Mouse (Mus musculus): ENCODE results near the gene Mettl18. TPM values are rescaled to one million over a fixed set of nuclear protein-coding genes. Genes with fewer than 3 reads are reported as not detected.
A peak's percentile ranks its signal among the peaks of the same experiment; 100 is the strongest.

Gene Mettl18
- 11.1 and 12.4 TPM in 2 replicates for polyA plus RNA-seq (2014; fragmentation: Nextera tagmentation; extraction: Ambion mirVana)

DNA sequence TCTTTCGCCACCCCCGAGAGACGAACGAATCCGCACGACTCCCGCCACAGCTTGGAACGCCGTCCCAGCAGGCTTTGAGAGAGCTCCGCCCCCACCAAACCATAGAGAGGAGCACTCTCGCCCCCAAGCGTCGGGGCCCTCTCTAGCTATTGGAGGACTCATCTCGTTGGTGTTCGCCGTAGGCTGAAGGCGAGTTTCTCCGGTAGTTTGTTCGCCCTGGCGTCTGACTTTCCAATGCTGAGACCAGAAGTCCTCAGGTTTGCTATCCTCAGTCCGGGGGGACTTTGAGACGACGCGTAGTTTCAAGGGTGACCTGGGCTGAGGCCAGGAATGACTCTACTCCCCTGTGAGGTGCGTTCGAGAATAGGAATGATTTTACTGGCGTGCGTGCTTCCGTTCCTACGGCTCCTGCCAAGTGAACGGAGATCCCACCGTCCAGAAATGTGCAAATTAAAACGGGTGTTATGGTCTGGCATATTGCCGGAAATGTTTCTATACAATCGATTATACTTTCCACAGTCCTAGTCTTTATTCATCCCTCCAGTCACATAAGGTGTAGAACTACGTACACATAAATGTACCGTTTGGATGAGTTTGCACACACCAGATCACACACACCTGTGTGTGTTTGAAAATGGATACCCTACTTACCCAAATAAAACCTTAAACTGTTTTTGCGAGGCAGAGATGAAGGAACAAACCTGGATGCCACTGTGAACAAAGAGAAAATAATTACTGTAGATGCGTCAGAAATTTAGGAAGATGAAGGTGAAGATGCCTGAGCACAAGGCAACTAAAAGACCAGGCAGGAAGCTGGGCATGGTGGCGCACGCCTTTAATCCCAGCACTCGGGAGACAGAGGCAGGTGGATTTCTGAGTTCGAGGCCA lies at the start of gene Mettl18, which contains the start of gene BC055324:
TSS of gene Mettl18 (plus strand) at position 169 of the 888 bp plus-strand sequence.
TSS of gene BC055324 (minus strand) at position 76 of the 888 bp plus-strand sequence.
- Histone ChIP-seq H3K4me3 (ENCODE audit: low read depth, low read length) (peak within 1 kb of the TSS; percentile 54), H3K27ac (replicated peaks; ENCODE audit: low read depth, low read length) (no peak within 1 kb of the TSS), H3K27me3 (ENCODE audit: control insufficient read depth, insufficient read depth, low read length) (no peaks in the 10 kb centered on the region), H3K9ac (replicated peaks; ENCODE audit: low read length) (peak within 1 kb of the TSS; percentile 66), H3K4me1 (ENCODE audit: control insufficient read depth, insufficient read depth, low read length) (no peaks in the 10 kb centered on the region), H3K4me2 (ENCODE audit: low read depth, low read length) (peak within 1 kb of the TSS; percentile 66), H3K36me3 (replicated peaks; ENCODE audit: control insufficient read depth, insufficient read depth, low read depth, low read length) (no peaks in the 10 kb centered on the region), H3K9me3 (replicated peaks; ENCODE audit: control insufficient read depth, low read length) (no peaks in the 10 kb centered on the region)
- 3% methylated on average over 43 of the region's 43 CpGs for WGBS
- ATAC-seq (replicated peaks; ENCODE audit: insufficient number of reproducible peaks, low FRiP score, low TSS enrichment, low read depth): peak; percentile 95
- peak; percentile 95 for DNase-seq (ENCODE audit: low spot score)

- Histone ChIP-seq H3K4me3 (ENCODE audit: low read depth, low read length) (no peak overlapping the region), H3K27ac (replicated peaks; ENCODE audit: low read depth, low read length) (no peak overlapping the region), H3K4me1 (ENCODE audit: control insufficient read depth, insufficient read depth, low read length) (no peaks in the 10 kb centered on the region), H3K4me2 (ENCODE audit: low read depth, low read length) (no peak overlapping the region), H3K27me3 (ENCODE audit: control insufficient read depth, insufficient read depth, low read length) (no peaks in the 10 kb centered on the region), H3K9me3 (replicated peaks; ENCODE audit: control insufficient read depth, low read length) (no peaks in the 10 kb centered on the region), H3K36me3 (replicated peaks; ENCODE audit: control insufficient read depth, insufficient read depth, low read depth, low read length) (peaks cover 7% of the 10 kb centered on the region; the same call in 1 of the 2 replicates), H3K9ac (replicated peaks; ENCODE audit: low read length) (no peak overlapping the region)
- ATAC-seq (replicated peaks; ENCODE audit: insufficient number of reproducible peaks, low FRiP score, low TSS enrichment, low read depth) (no peak), DNase-seq (ENCODE audit: low spot score) (no peak)
- 96% methylated on average over 2 of the region's 2 CpGs for WGBS
Measured at GRCm38 (mm10) chr1:163953396-163953795, 41.3 kb upstream of the Mettl18 start.

DNA sequence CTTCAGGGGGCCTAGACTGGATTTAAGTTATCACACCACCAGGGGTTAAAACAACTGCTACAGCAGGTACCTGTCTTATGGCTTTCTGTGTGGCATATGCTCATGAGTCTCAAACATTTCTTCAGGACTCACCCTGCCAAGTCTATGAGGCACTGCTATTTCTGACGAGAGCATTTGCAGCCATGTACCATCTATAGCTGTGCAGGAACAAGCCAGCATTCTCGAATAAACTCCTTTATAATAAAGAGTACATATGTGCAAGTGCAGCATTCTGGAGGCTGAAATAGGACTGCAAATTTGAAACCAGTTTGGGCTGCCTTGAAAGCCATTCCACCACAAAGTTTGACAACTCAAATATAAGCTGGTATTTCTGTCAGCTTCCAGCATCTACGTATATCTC lies 36.7 kb upstream of the Mettl18 start:
- no peaks in the 10 kb centered on the region for H3K4me1 ChIP-seq (ENCODE audit: control insufficient read depth, insufficient read depth, low read length)
- H3K27ac ChIP-seq (replicated peaks; ENCODE audit: low read depth, low read length): no peak overlapping the region
- H3K4me3 ChIP-seq (ENCODE audit: low read depth, low read length): no peak overlapping the region
- ATAC-seq (replicated peaks; ENCODE audit: insufficient number of reproducible peaks, low FRiP score, low TSS enrichment, low read depth) (no peak), DNase-seq (ENCODE audit: low spot score) (no peak)
- no peak overlapping the region for H3K9ac ChIP-seq (replicated peaks; ENCODE audit: low read length)
- no peaks in the 10 kb centered on the region for H3K9me3 ChIP-seq (replicated peaks; ENCODE audit: control insufficient read depth, low read length)
- 87% methylated on average over 3 of the region's 3 CpGs for WGBS
- H3K36me3 ChIP-seq (replicated peaks; ENCODE audit: control insufficient read depth, insufficient read depth, low read depth, low read length): peaks cover 4% of the 10 kb centered on the region; the same call in 1 of the 2 replicates
- no peak overlapping the region for H3K4me2 ChIP-seq (ENCODE audit: low read depth, low read length)
- no peaks in the 10 kb centered on the region for H3K27me3 ChIP-seq (ENCODE audit: control insufficient read depth, insufficient read depth, low read length)

GRCm38 (mm10) chr1:163964008-163964689 lies 30.5 kb upstream of the Mettl18 start:
- no peak overlapping the region for H3K4me3 ChIP-seq (ENCODE audit: low read depth, low read length)
- no peaks in the 10 kb centered on the region for H3K4me1 ChIP-seq (ENCODE audit: control insufficient read depth, insufficient read depth, low read length)
- no peak for ATAC-seq (replicated peaks; ENCODE audit: insufficient number of reproducible peaks, low FRiP score, low TSS enrichment, low read depth)
- no peak overlapping the region for H3K27ac ChIP-seq (replicated peaks; ENCODE audit: low read depth, low read length)
- H3K27me3 ChIP-seq (ENCODE audit: control insufficient read depth, insufficient read depth, low read length): no peaks in the 10 kb centered on the region
- no peak for DNase-seq (ENCODE audit: low spot score)
- no peaks in the 10 kb centered on the region for H3K9me3 ChIP-seq (replicated peaks; ENCODE audit: control insufficient read depth, low read length)
- no peaks in the 10 kb centered on the region; the same call in none of the 2 replicates for H3K36me3 ChIP-seq (replicated peaks; ENCODE audit: control insufficient read depth, insufficient read depth, low read depth, low read length)
- no peak overlapping the region for H3K9ac ChIP-seq (replicated peaks; ENCODE audit: low read length)
- 91% methylated on average over 10 of the region's 10 CpGs for WGBS
- H3K4me2 ChIP-seq (ENCODE audit: low read depth, low read length): no peak overlapping the region

DNA sequence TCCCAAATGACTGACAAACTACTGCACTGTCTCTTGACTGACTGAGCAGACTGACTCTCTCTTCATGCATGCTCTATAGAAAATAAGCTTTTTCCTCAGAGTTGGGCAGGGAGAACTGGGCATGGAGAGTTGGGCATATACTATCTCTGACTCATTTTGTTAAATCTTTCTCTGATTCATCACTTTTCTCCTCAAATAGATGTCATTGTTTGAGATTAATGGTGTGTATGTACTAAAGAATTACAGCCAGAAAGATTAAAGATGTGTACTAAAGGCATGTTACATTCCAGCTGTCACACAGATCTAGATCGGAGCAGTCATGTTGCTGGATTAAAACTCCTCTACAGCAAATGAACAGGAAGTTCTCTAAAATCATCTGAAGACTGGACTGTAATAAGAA lies 20.2 kb upstream of the Mettl18 start:
- H3K36me3 ChIP-seq (replicated peaks; ENCODE audit: control insufficient read depth, insufficient read depth, low read depth, low read length): no peaks in the 10 kb centered on the region; the same call in 1 of the 2 replicates
- H3K4me2 ChIP-seq (ENCODE audit: low read depth, low read length): no peak overlapping the region
- WGBS: 97% methylated on average over 1 of the region's 1 CpGs
- DNase-seq (ENCODE audit: low spot score) (no peak), ATAC-seq (replicated peaks; ENCODE audit: insufficient number of reproducible peaks, low FRiP score, low TSS enrichment, low read depth) (no peak)
- no peaks in the 10 kb centered on the region for H3K9me3 ChIP-seq (replicated peaks; ENCODE audit: control insufficient read depth, low read length)
- no peaks in the 10 kb centered on the region for H3K4me1 ChIP-seq (ENCODE audit: control insufficient read depth, insufficient read depth, low read length)
- H3K4me3 ChIP-seq (ENCODE audit: low read depth, low read length): no peak overlapping the region
- no peak overlapping the region for H3K27ac ChIP-seq (replicated peaks; ENCODE audit: low read depth, low read length)
- H3K27me3 ChIP-seq (ENCODE audit: control insufficient read depth, insufficient read depth, low read length): no peaks in the 10 kb centered on the region
- no peak overlapping the region for H3K9ac ChIP-seq (replicated peaks; ENCODE audit: low read length)

GRCm38 (mm10) chr1:163975088-163975487 lies 19.6 kb upstream of the Mettl18 start:
- no peaks in the 10 kb centered on the region for H3K27me3 ChIP-seq (ENCODE audit: control insufficient read depth, insufficient read depth, low read length)

GRCm38 (mm10) chr1:163976515-163976914 lies 18.2 kb upstream of the Mettl18 start:
- 88% methylated on average over 1 of the region's 1 CpGs for WGBS
- DNase-seq (ENCODE audit: low spot score): no peak
- Histone ChIP-seq H3K27ac (replicated peaks; ENCODE audit: low read depth, low read length) (no peak overlapping the region), H3K27me3 (ENCODE audit: control insufficient read depth, insufficient read depth, low read length) (no peaks in the 10 kb centered on the region), H3K4me1 (ENCODE audit: control insufficient read depth, insufficient read depth, low read length) (no peaks in the 10 kb centered on the region), H3K9me3 (replicated peaks; ENCODE audit: control insufficient read depth, low read length) (no peaks in the 10 kb centered on the region), H3K9ac (replicated peaks; ENCODE audit: low read length) (no peak overlapping the region), H3K36me3 (replicated peaks; ENCODE audit: control insufficient read depth, insufficient read depth, low read depth, low read length) (no peaks in the 10 kb centered on the region; the same call in none of the 2 replicates), H3K4me3 (ENCODE audit: low read depth, low read length) (no peak overlapping the region), H3K4me2 (ENCODE audit: low read depth, low read length) (no peak overlapping the region)
- no peak for ATAC-seq (replicated peaks; ENCODE audit: insufficient number of reproducible peaks, low FRiP score, low TSS enrichment, low read depth)

More at GRCm38 (mm10) chr1:163975088-163975487, 19.6 kb upstream of the Mettl18 start:
- H3K4me1 ChIP-seq (ENCODE audit: control insufficient read depth, insufficient read depth, low read length): no peaks in the 10 kb centered on the region
- DNase-seq (ENCODE audit: low spot score) (no peak), ATAC-seq (replicated peaks; ENCODE audit: insufficient number of reproducible peaks, low FRiP score, low TSS enrichment, low read depth) (no peak)
- H3K4me3 ChIP-seq (ENCODE audit: low read depth, low read length): no peak overlapping the region
- 88% methylated on average over 2 of the region's 2 CpGs for WGBS
- H3K9ac ChIP-seq (replicated peaks; ENCODE audit: low read length): no peak overlapping the region
- no peak overlapping the region for H3K27ac ChIP-seq (replicated peaks; ENCODE audit: low read depth, low read length)
- H3K36me3 ChIP-seq (replicated peaks; ENCODE audit: control insufficient read depth, insufficient read depth, low read depth, low read length): no peaks in the 10 kb centered on the region; the same call in 1 of the 2 replicates
- H3K4me2 ChIP-seq (ENCODE audit: low read depth, low read length): no peak overlapping the region
- H3K9me3 ChIP-seq (replicated peaks; ENCODE audit: control insufficient read depth, low read length): no peaks in the 10 kb centered on the region

Measured in embryonic facial prominence, embryonic 11.5 days (tissue).